ENCODE assay signal across 17 mouse cellular contexts in the genomic region with DNA sequence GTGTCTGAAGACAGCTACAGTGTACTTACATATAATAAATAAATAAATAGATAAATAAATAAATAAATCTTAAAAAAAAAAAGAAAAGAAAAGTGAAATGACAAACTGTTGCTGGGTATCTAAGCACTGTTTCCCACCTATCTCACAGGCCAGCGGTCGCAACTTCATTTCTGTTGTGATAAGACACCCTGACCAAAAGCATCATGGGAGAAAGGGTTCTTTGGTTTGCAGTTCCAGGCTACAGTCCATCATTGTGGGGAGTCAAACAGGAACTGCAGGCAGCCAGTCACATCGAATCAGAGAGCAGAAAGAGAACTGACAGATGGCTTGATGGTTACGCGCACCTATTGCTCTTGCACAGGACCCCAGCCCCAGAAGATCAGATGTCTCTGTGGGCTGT. TPM values are rescaled to one million over a fixed set of nuclear protein-coding genes. Genes with fewer than 3 reads are reported as not detected.
A peak's percentile ranks its signal among the peaks of the same experiment; 100 is the strongest.
DNase-seq lines count a peak whose midpoint lies in the region; TF ChIP-seq lines count a peak whose summit lies in the region.
"Had no signal": no experiment of that assay in that cellular context is flagged by ENCODE, and none has a peak within 500 bp of the region (broad histone marks: within the 10 kb centered on the region; RNA-seq: fewer than 3 reads in every experiment).

No protein-coding gene starts in this region.

- H3K79me2 ChIP-seq in MEL (ENCODE audit: control insufficient read depth, insufficient read depth, low read length, poor library complexity): no peaks in the 10 kb centered on the region

- H3K4me3 ChIP-seq in MEL (ENCODE audit: control insufficient read depth in 1 of 2, insufficient read depth in 1 of 2, low read depth in 2 of 2, low read length in 2 of 2): no peak overlapping the region

- no peak overlapping the region for H3K27ac ChIP-seq in MEL (ENCODE audit: control insufficient read depth, low read depth, low read length)

- DNase-seq in heart, adult 11 months: peak; percentile 36
- no peak for DNase-seq in heart, adult 9 months (ENCODE audit: low spot score in 2 of 2)
- DNase-seq in MEL (ENCODE audit: low read depth, low spot score): peak; percentile 59
- no peak for DNase-seq in frontal cortex, postnatal 14 days (ENCODE audit: low spot score in 2 of 2)
- DNase-seq: adrenal gland, adult 2 months; adrenal gland, adult 8-10 months; adrenal gland, postnatal 10 days; adrenal gland, postnatal 14 days; adrenal gland, postnatal 25 days; adrenal gland, postnatal 36 days; B cell, adult 2 months; cerebellum, adult 11 months; cerebellum, adult 11-12 months; cerebellum, adult 18-20 months; cerebellum, adult 2 months had no signal

- TF ChIP-seq EP300 in MEL (IDR thresholded peaks at IDR 0.05; ENCODE audit: low read depth in 1 of 2, low read length in 2 of 2): peak in 1 of 2 experiments; percentile 26; a peak in 1 of 4 replicates

- TF ChIP-seq POLR2A in MEL (IDR thresholded peaks at IDR 0.05; ENCODE audit: control insufficient read depth in 1 of 2, insufficient read depth in 1 of 2, low read depth in 1 of 2, low read length in 2 of 2, poor library complexity in 1 of 2): no peak

- TF ChIP-seq RAD21 in MEL (IDR thresholded peaks at IDR 0.05; ENCODE audit: low read depth, low read length): no peak

- H3K4me1 ChIP-seq in MEL (ENCODE audit: control insufficient read depth in 1 of 2, insufficient read depth in 2 of 2, low read length in 2 of 2): no peaks in the 10 kb centered on the region

- H3K27me3 ChIP-seq in MEL (ENCODE audit: control insufficient read depth in 1 of 2, insufficient read depth in 2 of 2, low read length in 2 of 2): no peaks in the 10 kb centered on the region
- H3K27me3 ChIP-seq: CH12.LX had no signal

- TF ChIP-seq CTCF in MEL (IDR thresholded peaks at IDR 0.05 in 2 of 3, conservative IDR thresholded peaks at IDR 0.05 in 1 of 3; ENCODE audit: control insufficient read depth in 1 of 3, insufficient read depth in 1 of 3, low read depth in 2 of 3, low read length in 3 of 3, poor library complexity in 1 of 3, severe bottlenecking in 1 of 3): no peak

- H3K36me3 ChIP-seq in MEL (ENCODE audit: control insufficient read depth in 1 of 2, insufficient read depth in 2 of 2, low read length in 2 of 2): no peaks in the 10 kb centered on the region
- H3K36me3 ChIP-seq: G1E had no signal

- H3K9me3 ChIP-seq in MEL (replicated peaks; ENCODE audit: insufficient read depth, low read length): no peaks in the 10 kb centered on the region

- no peak overlapping the region for H3K9ac ChIP-seq in MEL (ENCODE audit: control insufficient read depth, low read depth, low read length, poor library complexity, severe bottlenecking)

TF ChIP-seq in MEL, 35 proteins besides CTCF, POLR2A, EP300 and RAD21:
- TF ChIP-seq TCF12 (IDR thresholded peaks at IDR 0.05; ENCODE audit: low read depth, low read length) (peak; percentile 22; the same call in 1 of the 2 replicates), MXI1 (IDR thresholded peaks at IDR 0.05; ENCODE audit: low read depth, low read length) (no peak), GABPA (IDR thresholded peaks at IDR 0.05; ENCODE audit: low read depth, low read length) (no peak), GATA1 (IDR thresholded peaks at IDR 0.05; ENCODE audit: low read depth, low read length) (peak; percentile 51)

RNA-seq across cellular contexts. Expression of a gene that starts 3.9 kb away (rescaled TPM):
- not detected in 2 replicates for total RNA-seq in MEL (2012; rRNA removed)
- not detected for polyA plus RNA-seq in MEL (2012; ENCODE audit: insufficient read depth in 1 of 2, insufficient read length in 2 of 2, low read depth in 1 of 2, low replicate concordance in 2 of 2, missing spikeins in 1 of 2)
- total RNA-seq: CH12.LX, G1E had no signal
- polyA plus RNA-seq: G1E had no signal

Comparison
In these comparisons a context has a peak if more than half of its experiments do, and no peak if none do; other contexts are left out.
1. DNase-seq: peak in heart, adult 11 months (single experiment) and MEL (single experiment); none in heart, adult 9 months (0 of 2) and frontal cortex, postnatal 14 days (0 of 2).